Mouse (Mus musculus) adipocyte (in vitro differentiated cells): Measurements from ENCODE around the gene Stag1.
"Not testable (repeated sequence)": the region's sequence is repeated elsewhere in the genome, so short reads cannot be mapped to it uniquely, and the experiment has no call there.

ENCODE experiments used
- DNase-seq: peaks from one replicate; pipeline ENCODE4 v3.0.0-alpha.2; 2016; ENCODE audit warnings: low spot score

The Stag1 gene

GRCm38 (mm10) chr9:100685769-100686487 lies 88.3 kb downstream of the Stag1 start:
- peak; percentile 8 for DNase-seq

- no peak for DNase-seq
Measured at GRCm38 (mm10) chr9:100689765-100690316, 92.2 kb downstream of the Stag1 start.

- no peak for DNase-seq
Measured at GRCm38 (mm10) chr9:100692239-100692638, 94.6 kb downstream of the Stag1 start.

GRCm38 (mm10) chr9:100696537-100696936 lies 98.9 kb downstream of the Stag1 start:
- DNase-seq = no peak

GRCm38 (mm10) chr9:100707644-100708043 lies 110.0 kb downstream of the Stag1 start:
- no peak for DNase-seq

GRCm38 (mm10) chr9:100711665-100712064 lies 114.1 kb downstream of the Stag1 start:
- no peak for DNase-seq

- not testable (repeated sequence) for DNase-seq
Measured at GRCm38 (mm10) chr9:100724832-100725231, 127.2 kb downstream of the Stag1 start.

- DNase-seq = no peak
Measured at GRCm38 (mm10) chr9:100731839-100732238, 134.2 kb downstream of the Stag1 start.

- DNase-seq = no peak
Measured at GRCm38 (mm10) chr9:100733907-100734440, 136.4 kb downstream of the Stag1 start.

GRCm38 (mm10) chr9:100735993-100736645 lies 138.5 kb downstream of the Stag1 start:
- DNase-seq = no peak

GRCm38 (mm10) chr9:100736646-100737031 lies 139.0 kb downstream of the Stag1 start:
- no peak for DNase-seq

GRCm38 (mm10) chr9:100777238-100777637 lies 179.6 kb downstream of the Stag1 start:
- DNase-seq = not testable (repeated sequence)

- DNase-seq = no peak
Measured at GRCm38 (mm10) chr9:100865984-100866383, 268.4 kb downstream of the Stag1 start.

GRCm38 (mm10) chr9:100869635-100870034 lies 272.0 kb downstream of the Stag1 start:
- no peak for DNase-seq

- DNase-seq = no peak
Measured at GRCm38 (mm10) chr9:100896111-100896510, 298.5 kb downstream of the Stag1 start.

- no peak for DNase-seq
Measured at GRCm38 (mm10) chr9:100898042-100898441, 300.4 kb downstream of the Stag1 start.

GRCm38 (mm10) chr9:100910352-100910751 lies 312.8 kb downstream of the Stag1 start:
- no peak for DNase-seq

- peak; percentile 82 for DNase-seq
Measured at GRCm38 (mm10) chr9:100917111-100917510, 319.5 kb downstream of the Stag1 start.

GRCm38 (mm10) chr9:100926629-100927028 lies 329.0 kb downstream of the Stag1 start:
- DNase-seq = no peak

- no peak for DNase-seq
Measured at GRCm38 (mm10) chr9:100942042-100942441, 344.4 kb downstream of the Stag1 start.

- DNase-seq = no peak
Measured at GRCm38 (mm10) chr9:100944677-100945365, 347.2 kb downstream of the Stag1 start.

- no peak for DNase-seq
Measured at GRCm38 (mm10) chr9:100951481-100951880, 353.9 kb downstream of the Stag1 start.
